Mouse (Mus musculus) intestine, postnatal 0 days (tissue): Measurements from ENCODE around the gene Msmp. TPM values are rescaled to one million over a fixed set of nuclear protein-coding genes. Genes with fewer than 3 reads are reported as not detected.

Source experiments
- ATAC-seq: fragments of 200-750 bp; cut with Nextera tagmentation; 2 replicates; pipeline ENCODE4 v1.8.0; 2017; ENCODE audit warnings: mild to moderate bottlenecking, moderate TSS enrichment, moderate library complexity
- H3K27ac ChIP-seq: fragments of 300-500 bp; sonication (generic); 2 replicates; pipeline ENCODE4 v1.5.1; 2014; ENCODE audit warnings: mild to moderate bottlenecking, low read depth, low read length, moderate library complexity
- H3K27me3 ChIP-seq: fragments of 300-500 bp; sonication (generic); replicated peaks from 2 replicates; pipeline ENCODE4 v1.6.1; 2014; ENCODE audit warnings: low read length, mixed read lengths; ENCODE audit not compliant: control insufficient read depth, insufficient read depth
- H3K36me3 ChIP-seq: fragments of 300-500 bp; sonication (generic); 2 replicates; pipeline ENCODE4 v1.6.1; 2014; ENCODE audit warnings: mild to moderate bottlenecking, moderate library complexity; ENCODE audit not compliant: control insufficient read depth, insufficient read depth
- H3K4me1 ChIP-seq: fragments of 300-500 bp; sonication (generic); replicated peaks from 2 replicates; pipeline ENCODE4 v1.6.1; 2014; ENCODE audit warnings: antibody characterized with exemption, low read length, mixed read lengths; ENCODE audit not compliant: control insufficient read depth, insufficient read depth
- H3K4me2 ChIP-seq: fragments of 300-500 bp; sonication (generic); replicated peaks from 2 replicates; pipeline ENCODE4 v1.6.1; 2014; ENCODE audit warnings: low read depth, mild to moderate bottlenecking, moderate library complexity
- H3K4me3 ChIP-seq: fragments of 300-500 bp; sonication (generic); 2 replicates; pipeline ENCODE4 v1.5.1; 2014; ENCODE audit warnings: low read depth, low read length
- H3K9ac ChIP-seq: fragments of 300-500 bp; sonication (generic); 2 replicates; pipeline ENCODE4 v1.6.1; 2014; ENCODE audit warnings: mild to moderate bottlenecking, low read depth, low read length
- H3K9me3 ChIP-seq: fragments of 300-500 bp; sonication (generic); 2 replicates; pipeline ENCODE4 v1.6.1; 2016; ENCODE audit warnings: mixed run types; ENCODE audit not compliant: control insufficient read depth
- CTCF ChIP-seq: sonication (generic); IDR thresholded peaks from 2 replicates; pipeline ENCODE4 v1.5.1; 2016; ENCODE audit warnings: low read depth, mild to moderate bottlenecking, control low read depth, antibody characterized with exemption, moderate library complexity
- WGBS: fragments of 180-500 bp; shearing (Covaris S2); extraction: QIAGEN DNeasy Blood & Tissue Kit; methylation state at CpG from one replicate; pipeline ENCODE4 v1.1.7; 2014; 5-methylcytosine and 5-hydroxymethylcytosine counted together
- polyA plus RNA-seq: library from polyadenylated mRNA; unstranded; fragments of >200 nt; fragmentation: Nextera tagmentation; extraction: Ambion mirVana; gene quantifications from 2 replicates; pipeline ENCODE4 v1.2.1, GENCODE M21; 2015

The Msmp gene
- polyA plus RNA-seq, 1 experiment from 2014 or later = not detected

- H3K27ac ChIP-seq = no peak overlapping the region
- H3K27me3 ChIP-seq = no peaks in the 10 kb centered on the region
- peak overlapping the region; percentile 72 for H3K4me2 ChIP-seq
- 53% methylated on average over 4 of the region's 4 CpGs for WGBS
- ATAC-seq = no peak
- no peak for TF ChIP-seq CTCF
- peaks cover 40% of the 10 kb centered on the region for H3K36me3 ChIP-seq
- peak overlapping the region; percentile 81 for H3K4me3 ChIP-seq
- H3K9me3 ChIP-seq = no peaks in the 10 kb centered on the region
- peaks cover 2% of the 10 kb centered on the region; the same call in 1 of the 2 replicates for H3K4me1 ChIP-seq
- peak overlapping the region; percentile 78; the same call in 1 of the 2 replicates for H3K9ac ChIP-seq
Measured at GRCm38 (mm10) chr4:43563601-43563875, 20.8 kb downstream of the Msmp start.

DNA sequence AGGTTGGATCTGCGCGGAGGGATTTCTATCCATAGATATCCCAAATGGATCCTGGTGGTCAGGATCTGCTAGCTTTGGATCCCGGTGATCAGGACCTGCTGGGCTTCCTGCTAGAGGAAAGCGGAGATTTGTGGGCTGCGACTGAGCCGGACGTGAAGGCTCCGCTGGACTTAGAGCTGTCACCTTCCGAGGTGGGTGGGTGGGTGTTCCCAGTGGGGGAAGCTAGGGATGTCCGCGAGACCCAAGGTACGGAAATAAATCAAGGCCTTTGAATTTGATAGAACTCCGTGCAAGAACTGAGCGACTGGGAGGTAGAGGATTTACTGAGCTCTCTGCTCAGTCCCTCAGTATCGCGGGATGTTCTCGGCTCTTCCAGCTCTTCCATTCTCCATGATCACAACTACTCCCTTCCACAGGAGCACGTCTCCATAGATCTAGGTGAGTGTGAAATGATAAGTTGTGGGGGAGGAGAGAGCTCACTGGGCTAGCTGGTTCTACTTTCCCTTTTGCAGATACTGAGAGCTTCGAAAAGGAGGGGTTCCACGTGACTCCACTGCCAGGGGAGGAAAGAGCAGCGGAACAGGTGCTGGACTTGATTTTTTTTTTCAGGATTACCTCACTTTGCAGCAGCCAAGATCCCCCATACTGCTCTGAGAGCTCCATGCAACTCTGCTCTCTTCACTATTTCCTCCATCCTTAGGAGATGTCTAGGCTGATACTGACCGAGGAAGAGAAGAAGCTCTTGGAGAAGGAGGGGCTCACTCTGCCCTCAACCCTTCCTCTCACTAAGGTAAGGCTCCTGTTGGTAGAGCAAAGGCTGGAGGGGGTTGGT, 21.3 kb downstream of the Msmp start:
- H3K36me3 ChIP-seq = peaks cover 34% of the 10 kb centered on the region
- H3K4me2 ChIP-seq = peak overlapping the region; percentile 72
- H3K4me3 ChIP-seq = peak overlapping the region; percentile 81
- H3K4me1 ChIP-seq = peaks cover 2% of the 10 kb centered on the region; the same call in 1 of the 2 replicates
- no peak for TF ChIP-seq CTCF
- no peaks in the 10 kb centered on the region for H3K9me3 ChIP-seq
- peak overlapping the region; percentile 99 for H3K27ac ChIP-seq
- 3% methylated on average over 22 of the region's 22 CpGs for WGBS
- peak; percentile 11 for ATAC-seq
- H3K27me3 ChIP-seq = no peaks in the 10 kb centered on the region
- peak overlapping the region; percentile 78 for H3K9ac ChIP-seq

DNA sequence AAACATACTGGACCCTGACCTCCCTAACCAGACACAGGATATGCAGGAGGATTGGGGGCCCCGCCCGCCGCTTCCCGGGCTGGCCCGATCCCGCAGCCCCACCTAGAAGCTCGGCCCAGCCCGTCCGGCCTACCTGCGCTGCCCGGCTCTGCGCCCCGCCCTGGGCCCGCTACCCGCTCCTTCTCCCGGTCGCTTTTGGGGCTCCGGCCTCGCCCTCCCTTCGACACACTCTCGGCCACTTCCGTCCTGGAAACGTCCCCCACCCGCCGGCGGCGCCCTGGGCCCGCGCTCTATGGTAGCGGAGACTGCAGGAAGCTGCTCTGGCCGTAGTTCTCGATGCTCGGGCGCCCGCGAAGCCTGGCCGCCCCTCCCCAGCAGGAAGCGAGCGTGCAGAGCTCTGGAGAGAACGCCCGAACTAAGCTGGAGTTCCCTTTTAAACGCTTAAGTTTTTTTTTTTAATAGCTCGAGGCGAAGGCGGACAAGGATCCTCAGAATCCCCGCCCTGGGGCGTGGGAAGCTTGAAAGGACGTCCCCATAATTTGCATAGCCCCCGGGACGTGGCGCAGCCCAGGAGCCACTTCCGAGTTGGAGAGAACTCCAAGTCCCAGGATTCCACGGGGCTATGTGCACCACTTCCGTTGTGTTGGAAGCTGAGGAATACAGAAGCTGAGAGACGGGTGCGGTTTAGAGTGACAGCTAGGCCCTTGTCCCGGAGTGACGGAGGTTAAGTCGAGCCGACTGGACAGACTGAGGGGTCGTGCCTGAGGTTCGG, 22.1 kb downstream of the Msmp start, which contains the start of the genes Creb3 and Tln1:
Creb3 (plus strand) TSS at position 336 of the 772 bp plus-strand sequence.
Tln1 (minus strand) TSS at position 695 of the 772 bp plus-strand sequence.
- Histone ChIP-seq H3K4me2 (peak within 1 kb of the TSS; percentile 72), H3K27me3 (no peaks in the 10 kb centered on the region), H3K36me3 (peaks cover 26% of the 10 kb centered on the region), H3K4me3 (peak within 1 kb of the TSS; percentile 81), H3K27ac (peak within 1 kb of the TSS; percentile 99), H3K9ac (peak within 1 kb of the TSS; percentile 87), H3K4me1 (peaks cover 2% of the 10 kb centered on the region; the same call in 1 of the 2 replicates), H3K9me3 (no peaks in the 10 kb centered on the region)
- under 1% methylated on average over 62 of the region's 62 CpGs for WGBS
- TF ChIP-seq CTCF = peak; percentile 38; the same call in 1 of the 2 replicates
- peak; percentile 90 for ATAC-seq

- Histone ChIP-seq H3K4me2 (peak overlapping the region; percentile 72), H3K9ac (peak overlapping the region; percentile 87), H3K4me3 (peak overlapping the region; percentile 81), H3K27ac (peak overlapping the region; percentile 99), H3K36me3 (peaks cover 24% of the 10 kb centered on the region), H3K4me1 (peaks cover 2% of the 10 kb centered on the region; the same call in 1 of the 2 replicates), H3K9me3 (no peaks in the 10 kb centered on the region), H3K27me3 (no peaks in the 10 kb centered on the region)
- WGBS = 2% methylated on average over 16 of the region's 16 CpGs
- ATAC-seq = no peak
- TF ChIP-seq CTCF = no peak
Measured at GRCm38 (mm10) chr4:43561436-43561996, 22.8 kb downstream of the Msmp start.

DNA sequence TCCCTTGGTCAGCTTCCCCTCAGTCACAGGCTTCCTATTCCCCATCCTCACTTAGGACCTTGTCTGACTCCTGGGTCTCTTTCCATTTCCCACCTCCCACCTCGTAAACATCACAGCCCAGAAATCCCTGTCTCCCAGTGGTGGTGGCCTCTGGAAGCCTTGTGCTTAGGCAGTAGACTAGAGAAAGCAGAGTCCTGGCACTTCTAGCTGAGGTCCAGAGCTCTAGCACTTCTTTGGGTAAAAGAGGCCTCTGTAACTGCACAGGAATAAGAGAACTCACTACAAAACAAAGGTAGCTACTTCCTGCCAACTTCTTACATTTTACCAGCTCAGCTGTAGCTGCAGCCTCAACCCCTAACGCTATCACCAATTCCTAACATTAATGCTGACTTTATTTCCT, 23.3 kb downstream of the Msmp start:
- peaks cover 2% of the 10 kb centered on the region; the same call in 1 of the 2 replicates for H3K4me1 ChIP-seq
- H3K4me2 ChIP-seq = peak overlapping the region; percentile 72
- no peaks in the 10 kb centered on the region for H3K27me3 ChIP-seq
- no peak for TF ChIP-seq CTCF
- peak overlapping the region; percentile 87 for H3K9ac ChIP-seq
- peaks cover 24% of the 10 kb centered on the region for H3K36me3 ChIP-seq
- peak overlapping the region; percentile 81 for H3K4me3 ChIP-seq
- H3K27ac ChIP-seq = peak overlapping the region; percentile 36; the same call in 1 of the 2 replicates
- no peaks in the 10 kb centered on the region for H3K9me3 ChIP-seq
- no peak for ATAC-seq
- WGBS = 10% methylated on average over 2 of the region's 2 CpGs

DNA sequence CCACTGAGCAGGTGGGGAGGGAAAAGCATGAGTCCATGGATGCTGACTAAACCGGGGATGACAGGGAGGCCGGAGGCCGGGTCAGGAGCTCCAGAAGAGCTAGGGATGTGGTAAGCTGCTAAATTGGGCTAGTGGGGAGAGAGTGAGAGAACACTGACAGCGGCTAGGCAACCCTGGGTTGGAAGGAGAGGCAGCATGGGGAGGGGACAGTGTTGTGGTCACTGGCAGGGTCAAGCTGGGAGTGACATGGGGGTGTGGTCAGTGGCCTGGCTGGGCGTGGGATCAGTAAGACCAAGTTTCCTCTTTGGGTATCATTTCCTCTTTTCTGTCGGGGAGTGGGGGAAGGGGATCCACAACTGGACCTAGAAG, 24.1 kb downstream of the Msmp start:
- H3K9me3 ChIP-seq = no peaks in the 10 kb centered on the region
- H3K27me3 ChIP-seq = no peaks in the 10 kb centered on the region
- H3K27ac ChIP-seq = no peak overlapping the region; the same call in 1 of the 2 replicates
- H3K36me3 ChIP-seq = peaks cover 24% of the 10 kb centered on the region
- 29% methylated on average over 6 of the region's 6 CpGs for WGBS
- H3K4me3 ChIP-seq = peak overlapping the region; percentile 81
- ATAC-seq = no peak
- no peak overlapping the region for H3K9ac ChIP-seq
- H3K4me2 ChIP-seq = peak overlapping the region; percentile 72
- no peak for TF ChIP-seq CTCF
- H3K4me1 ChIP-seq = peaks cover 2% of the 10 kb centered on the region; the same call in 1 of the 2 replicates
